Mouse (Mus musculus) midbrain, embryonic 11.5 days (tissue): ENCODE results near the gene Ndrg3. TPM values are rescaled to one million over a fixed set of nuclear protein-coding genes. Genes with fewer than 3 reads are reported as not detected.
"Not testable (repeated sequence)": the region's sequence is repeated elsewhere in the genome, so short reads cannot be mapped to it uniquely, and the experiment has no call there.

Source experiments
- ATAC-seq: fragments of 200-750 bp; cut with Nextera tagmentation; 2 replicates; pipeline ENCODE4 v1.8.0; 2017; ENCODE audit warnings: moderate TSS enrichment, moderate library complexity; ENCODE audit not compliant: low FRiP score
- DNase-seq: peaks from one replicate; pipeline ENCODE4 v3.0.0; 2015; ENCODE audit warnings: low spot score; ENCODE audit errors: missing footprints
- H3K27ac ChIP-seq: fragments of 300-500 bp; sonication (generic); 2 replicates; pipeline ENCODE4 v1.5.1; 2014; ENCODE audit warnings: low read depth, low read length
- H3K27me3 ChIP-seq: fragments of 300-500 bp; sonication (generic); 2 replicates; pipeline ENCODE4 v1.6.1; 2014; ENCODE audit warnings: mild to moderate bottlenecking, low read length, moderate library complexity, mixed read lengths; ENCODE audit not compliant: control insufficient read depth, insufficient read depth
- H3K36me3 ChIP-seq: fragments of 300-500 bp; sonication (generic); 2 replicates; pipeline ENCODE4 v1.6.1; 2014; ENCODE audit warnings: mild to moderate bottlenecking, low read length, moderate library complexity, mixed read lengths; ENCODE audit not compliant: control insufficient read depth, insufficient read depth
- H3K4me1 ChIP-seq: fragments of 300-500 bp; sonication (generic); 2 replicates; pipeline ENCODE4 v1.6.1; 2014; ENCODE audit warnings: low read length; ENCODE audit not compliant: control insufficient read depth, insufficient read depth
- H3K4me2 ChIP-seq: fragments of 300-500 bp; sonication (generic); 2 replicates; pipeline ENCODE4 v1.6.1; 2014; ENCODE audit warnings: mild to moderate bottlenecking, moderate library complexity
- H3K4me3 ChIP-seq: fragments of 300-500 bp; sonication (generic); 2 replicates; pipeline ENCODE4 v1.5.1; 2014; ENCODE audit warnings: low read depth, low read length
- H3K9ac ChIP-seq: fragments of 300-500 bp; sonication (generic); 2 replicates; pipeline ENCODE4 v1.6.1; 2014; ENCODE audit warnings: low read length
- H3K9me3 ChIP-seq: fragments of 300-500 bp; sonication (generic); 2 replicates; pipeline ENCODE4 v1.6.1; 2016; ENCODE audit warnings: low read length; ENCODE audit not compliant: control insufficient read depth
- WGBS: fragments of 180-500 bp; shearing (Covaris S2); extraction: QIAGEN DNeasy Blood & Tissue Kit; methylation state at CpG from one replicate; pipeline ENCODE4 v1.1.7; 2014; 5-methylcytosine and 5-hydroxymethylcytosine counted together
- polyA plus RNA-seq: library from polyadenylated mRNA; unstranded; fragments of >200 nt; fragmentation: Nextera tagmentation; extraction: Ambion mirVana; gene quantifications from 2 replicates; pipeline ENCODE4 v1.2.1, GENCODE M21; 2014

Ndrg3 gene
- polyA plus RNA-seq, 1 experiment from 2014 or later = 48.1 TPM

DNA sequence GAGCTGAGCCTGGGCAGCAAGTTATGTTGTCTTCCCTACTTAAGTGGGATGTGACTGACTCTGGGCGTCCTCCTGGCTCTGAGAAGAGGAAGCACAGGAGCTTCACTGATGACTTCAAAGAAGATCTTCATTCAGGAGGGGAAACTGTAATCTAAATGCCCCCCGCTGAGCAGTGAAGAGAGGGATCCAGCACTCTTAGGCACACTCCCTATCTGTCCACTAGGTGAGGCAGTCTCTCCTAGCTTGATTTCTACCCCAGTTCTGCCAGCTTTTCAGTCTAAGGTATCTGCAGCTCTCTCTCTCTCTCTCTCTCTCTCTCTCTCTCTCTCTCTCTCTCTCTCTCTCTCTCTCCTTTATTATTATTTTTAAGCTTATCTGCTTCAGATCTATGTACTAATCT is 88.5 kb downstream of the Ndrg3 start:
- ATAC-seq = no peak
- Histone ChIP-seq H3K27ac (no peak overlapping the region), H3K27me3 (no peaks in the 10 kb centered on the region), H3K9ac (no peak overlapping the region), H3K36me3 (no peaks in the 10 kb centered on the region), H3K4me2 (no peak overlapping the region), H3K4me3 (no peak overlapping the region), H3K4me1 (no peaks in the 10 kb centered on the region), H3K9me3 (no peaks in the 10 kb centered on the region)
- 23% methylated on average over 2 of the region's 2 CpGs for WGBS
- no peak for DNase-seq

GRCm38 (mm10) chr2:156902411-156902810 is 89.4 kb downstream of the Ndrg3 start:
- H3K9me3 ChIP-seq, DNase-seq, ATAC-seq, H3K4me3 ChIP-seq, H3K9ac ChIP-seq, H3K36me3 ChIP-seq, H3K27ac ChIP-seq, H3K27me3 ChIP-seq, H3K4me1 ChIP-seq, H3K4me2 ChIP-seq: not testable (repeated sequence)
- WGBS = 76% methylated on average over 4 of the region's 4 CpGs

GRCm38 (mm10) chr2:156901883-156902282 is 90.0 kb downstream of the Ndrg3 start:
- Histone ChIP-seq H3K9ac (no peak overlapping the region), H3K27ac (no peak overlapping the region), H3K9me3 (no peaks in the 10 kb centered on the region), H3K36me3 (no peaks in the 10 kb centered on the region), H3K4me2 (no peak overlapping the region), H3K27me3 (no peaks in the 10 kb centered on the region), H3K4me3 (no peak overlapping the region), H3K4me1 (no peaks in the 10 kb centered on the region)
- DNase-seq (no peak), ATAC-seq (no peak)
- 79% methylated on average over 6 of the region's 6 CpGs for WGBS

DNA sequence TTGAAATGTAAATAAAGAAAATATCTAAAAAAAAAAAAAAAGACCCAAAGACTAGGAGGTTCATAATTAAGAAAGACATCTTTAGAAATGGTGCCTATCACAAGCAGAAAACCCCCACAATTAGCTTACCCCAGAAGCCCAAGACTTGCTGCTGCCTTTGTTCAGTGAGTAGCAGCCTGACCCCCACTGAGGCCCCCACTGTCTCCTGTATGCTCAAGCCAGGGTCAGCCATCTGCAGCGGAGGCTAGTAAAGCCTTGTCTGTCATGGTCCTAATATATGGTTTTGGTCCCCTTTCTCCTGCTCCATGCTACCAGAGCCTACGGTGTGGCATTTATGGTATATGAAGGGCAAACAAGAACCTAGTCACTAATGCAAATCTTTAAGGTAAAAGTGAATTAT is 90.5 kb downstream of the Ndrg3 start:
- H3K36me3 ChIP-seq = no peaks in the 10 kb centered on the region
- H3K4me2 ChIP-seq = no peak overlapping the region
- H3K27me3 ChIP-seq = no peaks in the 10 kb centered on the region
- H3K4me1 ChIP-seq = no peaks in the 10 kb centered on the region
- WGBS = 78% methylated on average over 2 of the region's 2 CpGs
- no peak overlapping the region for H3K4me3 ChIP-seq
- H3K9me3 ChIP-seq = no peaks in the 10 kb centered on the region
- H3K9ac ChIP-seq = no peak overlapping the region
- H3K27ac ChIP-seq = no peak overlapping the region
- DNase-seq = no peak
- ATAC-seq = no peak

- H3K4me3 ChIP-seq = no peak overlapping the region
- 84% methylated on average over 4 of the region's 4 CpGs for WGBS
- no peak overlapping the region for H3K9ac ChIP-seq
- ATAC-seq (no peak), DNase-seq (no peak)
- H3K4me2 ChIP-seq = no peak overlapping the region
- H3K27ac ChIP-seq = no peak overlapping the region
- no peaks in the 10 kb centered on the region for H3K27me3 ChIP-seq
- H3K4me1 ChIP-seq = no peaks in the 10 kb centered on the region
- no peaks in the 10 kb centered on the region for H3K9me3 ChIP-seq
- H3K36me3 ChIP-seq = no peaks in the 10 kb centered on the region
Observed at GRCm38 (mm10) chr2:156899184-156899583, 92.7 kb downstream of the Ndrg3 start.

GRCm38 (mm10) chr2:156898374-156898773 is 93.5 kb downstream of the Ndrg3 start:
- 89% methylated on average over 4 of the region's 4 CpGs for WGBS
- H3K4me1 ChIP-seq = no peaks in the 10 kb centered on the region
- no peak overlapping the region for H3K9ac ChIP-seq
- no peaks in the 10 kb centered on the region for H3K9me3 ChIP-seq
- no peaks in the 10 kb centered on the region for H3K27me3 ChIP-seq
- H3K4me3 ChIP-seq = no peak overlapping the region
- no peaks in the 10 kb centered on the region for H3K36me3 ChIP-seq
- ATAC-seq (no peak), DNase-seq (no peak)
- H3K27ac ChIP-seq = no peak overlapping the region
- no peak overlapping the region for H3K4me2 ChIP-seq

- DNase-seq = no peak
- WGBS = 91% methylated on average over 9 of the region's 9 CpGs
Observed at GRCm38 (mm10) chr2:156897034-156897433, 94.8 kb downstream of the Ndrg3 start.

DNA sequence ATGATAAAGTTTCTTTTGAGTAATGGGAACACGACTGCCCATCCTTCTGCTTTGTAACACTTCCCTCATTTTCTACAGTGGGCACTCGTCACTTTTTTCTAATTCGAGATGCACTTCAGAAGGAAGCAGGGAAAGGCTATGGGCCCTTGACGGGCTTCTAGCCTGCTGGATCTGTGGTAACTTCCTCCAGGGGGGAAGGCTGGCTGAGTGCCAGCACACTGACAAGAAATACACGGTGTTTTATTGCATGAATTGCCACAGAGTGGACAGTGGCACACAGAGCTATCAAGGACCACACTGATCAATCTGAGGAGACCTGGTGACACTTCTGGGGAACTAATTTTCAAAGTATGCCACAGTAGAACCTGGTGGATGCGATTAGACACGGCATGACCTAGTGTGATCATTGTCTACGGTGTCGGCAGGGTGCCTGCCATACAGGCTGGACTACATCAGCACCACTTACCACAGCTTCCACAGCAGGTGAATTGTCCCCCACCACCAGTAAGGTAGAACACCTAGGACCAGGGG is 95.4 kb downstream of the Ndrg3 start:
- no peak for ATAC-seq
- 85% methylated on average over 9 of the region's 9 CpGs for WGBS
- Histone ChIP-seq H3K27me3 (no peaks in the 10 kb centered on the region), H3K36me3 (no peaks in the 10 kb centered on the region), H3K4me2 (no peak overlapping the region), H3K4me3 (no peak overlapping the region), H3K9me3 (no peaks in the 10 kb centered on the region), H3K27ac (no peak overlapping the region), H3K9ac (no peak overlapping the region), H3K4me1 (peaks cover 4% of the 10 kb centered on the region; the same call in 1 of the 2 replicates)
- no peak for DNase-seq

More at GRCm38 (mm10) chr2:156897034-156897433, 94.8 kb downstream of the Ndrg3 start:
- H3K4me3 ChIP-seq = no peak overlapping the region
- H3K4me2 ChIP-seq = no peak overlapping the region
- H3K27ac ChIP-seq = no peak overlapping the region
- no peaks in the 10 kb centered on the region for H3K9me3 ChIP-seq
- no peak overlapping the region for H3K9ac ChIP-seq
- peaks cover 3% of the 10 kb centered on the region; the same call in 1 of the 2 replicates for H3K4me1 ChIP-seq
- no peak for ATAC-seq
- H3K36me3 ChIP-seq = no peaks in the 10 kb centered on the region
- no peaks in the 10 kb centered on the region for H3K27me3 ChIP-seq

DNA sequence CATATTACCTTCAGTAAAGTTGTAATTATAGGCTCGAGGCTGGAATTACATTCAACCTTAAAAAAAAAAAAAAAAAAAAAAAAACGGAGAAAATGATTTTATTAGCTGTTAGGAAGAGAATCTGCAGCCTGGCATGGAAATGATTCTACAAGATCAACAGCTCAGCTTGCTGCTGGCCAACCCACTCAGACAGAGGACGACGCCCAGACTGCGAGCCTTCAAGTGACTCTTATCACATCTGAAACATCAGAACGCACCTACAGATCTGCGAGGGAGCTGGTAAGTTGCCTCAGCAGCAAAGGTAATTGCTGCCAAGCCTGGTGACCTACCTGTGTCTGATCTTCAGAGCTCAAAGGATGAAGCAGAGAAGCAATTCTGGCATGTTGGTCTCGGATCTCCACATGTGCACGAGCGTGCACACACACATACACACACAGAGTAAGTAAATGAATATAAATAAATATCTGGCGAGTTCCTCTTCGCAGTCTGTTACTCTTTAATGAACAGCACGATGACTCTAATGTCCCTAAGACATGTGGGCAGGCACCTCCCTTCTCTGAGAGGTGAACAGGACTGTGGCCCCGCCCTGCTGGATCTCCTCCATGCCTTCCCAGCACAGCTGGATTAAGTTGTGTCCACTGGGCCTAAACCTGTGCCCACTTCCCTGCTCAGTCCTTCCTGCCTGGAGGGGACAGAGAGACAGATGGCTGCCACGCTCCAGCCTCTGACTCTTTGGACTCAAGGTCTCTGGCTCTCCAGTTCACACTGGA is 97.2 kb downstream of the Ndrg3 start:
- H3K4me1 ChIP-seq = peaks cover 4% of the 10 kb centered on the region; the same call in 1 of the 2 replicates
- H3K4me2 ChIP-seq = no peak overlapping the region
- no peaks in the 10 kb centered on the region for H3K9me3 ChIP-seq
- no peak overlapping the region for H3K4me3 ChIP-seq
- no peaks in the 10 kb centered on the region for H3K27me3 ChIP-seq
- DNase-seq (no peak), ATAC-seq (no peak)
- no peaks in the 10 kb centered on the region for H3K36me3 ChIP-seq
- WGBS = 88% methylated on average over 15 of the region's 15 CpGs
- no peak overlapping the region for H3K27ac ChIP-seq
- no peak overlapping the region for H3K9ac ChIP-seq
